Mouse (Mus musculus) kidney, postnatal 25 days (tissue): ENCODE results near the gene Tert.

Experiments used
- DNase-seq, 2 experiments: peaks; one replicate each; pipeline ENCODE4 v3.0.0; 2021; ENCODE audit warnings: mixed read lengths in 2 of 2

The Tert gene

DNA sequence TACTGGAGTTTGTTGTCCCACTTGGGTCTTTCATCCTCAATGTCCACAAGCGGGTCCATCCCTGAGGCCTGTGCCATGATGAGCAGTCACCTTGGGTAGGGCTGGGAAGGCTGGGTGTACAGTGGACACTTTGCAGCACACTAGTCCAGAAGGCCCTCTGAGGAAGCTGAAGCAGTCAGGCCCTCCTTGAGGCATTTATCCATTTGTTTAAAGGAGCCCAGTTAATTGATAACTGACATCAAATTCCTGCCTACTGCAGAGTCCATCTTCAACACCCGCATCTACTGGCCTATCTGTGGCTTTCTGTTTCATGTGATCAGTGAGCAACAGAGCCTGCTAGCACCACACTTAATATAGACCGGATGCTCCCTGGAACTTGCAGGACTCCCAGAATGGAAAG is 51.1 kb downstream of the Tert start, which contains the start of gene Slc6a18:
TSS of gene Slc6a18 (minus strand) at position 171 of the 400 bp plus-strand sequence.
- DNase-seq = peak; percentile 54 to 68

DNA sequence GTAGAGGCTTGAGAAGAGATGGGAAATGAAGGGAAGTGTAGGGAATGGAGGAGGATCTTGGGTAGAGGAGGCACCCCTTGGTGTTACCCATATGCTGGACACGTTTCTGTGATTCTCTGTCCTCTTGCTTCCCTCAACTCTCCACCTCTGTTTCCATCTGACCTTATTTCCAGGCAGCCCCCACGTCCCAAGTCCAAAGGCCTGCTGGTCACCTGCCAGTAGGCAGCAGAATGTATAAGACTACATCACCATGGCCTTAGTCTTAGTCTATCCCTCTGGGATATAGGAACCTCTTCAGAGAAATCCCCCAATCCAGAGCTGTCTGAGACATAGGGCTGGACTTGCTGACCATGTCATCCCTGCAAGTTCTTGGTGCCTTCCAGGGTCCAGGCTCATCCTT is 52.6 kb downstream of the Tert start:
- peak; percentile 64 to 83 for DNase-seq

DNA sequence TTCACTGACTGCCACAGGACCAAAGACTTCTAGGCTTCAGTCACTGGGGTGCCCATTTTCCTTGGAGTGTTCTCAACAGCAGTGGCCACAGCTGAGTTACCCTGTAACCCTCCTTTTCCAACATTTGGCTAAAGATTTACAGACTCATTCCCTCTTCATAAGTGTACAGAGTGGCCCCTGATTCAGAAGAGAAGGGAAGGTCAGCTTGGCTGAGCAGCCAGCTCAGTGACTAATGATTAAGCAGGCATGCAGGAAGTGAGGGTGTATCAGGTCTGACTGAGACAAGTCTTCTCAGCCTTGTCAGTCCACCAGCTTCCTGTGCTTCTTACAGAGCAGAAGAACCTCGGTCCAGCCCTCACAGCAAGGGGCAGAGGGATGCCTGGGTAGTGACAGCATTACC is 53.7 kb downstream of the Tert start:
- peak; percentile 68 to 89 for DNase-seq

DNA sequence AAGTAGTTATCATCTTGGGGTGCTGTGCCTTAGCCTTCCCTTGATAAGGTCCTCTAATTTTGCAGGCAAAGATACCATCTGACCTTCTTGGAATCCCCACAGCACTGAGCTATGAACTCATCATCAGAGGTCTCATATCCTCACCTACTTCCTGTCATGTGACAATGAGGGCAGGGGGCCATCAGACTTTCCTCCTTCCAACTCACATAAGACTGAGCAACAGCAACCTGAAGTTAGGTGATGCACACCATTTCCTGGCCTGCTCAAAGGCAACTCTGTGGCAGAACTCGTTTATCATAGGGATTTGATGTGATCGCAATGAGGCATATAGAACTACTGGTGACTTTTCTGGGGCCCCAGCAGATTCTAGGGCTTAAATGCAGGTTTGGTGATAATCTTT is 55.5 kb downstream of the Tert start:
- peak in 1 of 2 experiments; percentile 30 for DNase-seq

DNA sequence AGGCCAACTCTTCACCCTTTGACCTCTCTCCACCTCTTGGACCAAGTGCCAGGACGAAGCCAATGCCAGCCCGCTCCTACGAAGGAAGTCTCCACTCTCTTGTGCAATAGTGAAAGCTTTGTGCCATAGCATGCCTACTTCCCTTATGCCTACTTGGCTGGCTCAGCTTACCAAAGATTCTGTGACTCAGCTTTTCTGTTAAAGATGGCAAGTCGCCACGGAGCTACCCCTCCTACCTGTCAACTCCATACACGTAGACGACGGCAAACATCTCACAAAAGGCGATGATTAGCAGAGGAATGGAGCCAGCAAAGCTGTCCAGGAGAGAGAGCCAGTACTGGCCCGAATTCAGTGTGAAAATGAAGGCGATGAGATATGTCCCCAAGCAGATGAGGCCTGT is 57.0 kb downstream of the Tert start:
- peak; percentile 36 to 74 for DNase-seq

DNA sequence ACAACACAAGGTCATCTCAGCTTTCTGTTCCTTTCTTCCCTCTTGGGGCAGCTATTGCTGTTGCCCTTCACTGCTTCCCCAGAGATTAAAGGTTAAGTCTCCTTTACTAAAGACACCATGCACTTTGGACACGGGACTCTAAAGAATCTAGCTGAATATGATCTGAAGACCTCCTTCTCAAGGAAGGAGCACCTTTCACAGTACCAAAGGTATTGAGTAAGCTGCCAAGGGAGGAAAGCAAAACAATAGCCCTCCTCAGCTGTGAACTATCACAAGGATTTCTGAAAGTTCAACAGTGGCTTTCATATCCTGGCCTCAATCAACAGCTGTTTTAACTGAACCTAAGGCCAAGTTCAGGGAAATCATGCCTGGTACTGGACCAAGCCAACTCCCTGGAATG is 57.7 kb downstream of the Tert start:
- DNase-seq = peak in 1 of 2 experiments; percentile 24

DNA sequence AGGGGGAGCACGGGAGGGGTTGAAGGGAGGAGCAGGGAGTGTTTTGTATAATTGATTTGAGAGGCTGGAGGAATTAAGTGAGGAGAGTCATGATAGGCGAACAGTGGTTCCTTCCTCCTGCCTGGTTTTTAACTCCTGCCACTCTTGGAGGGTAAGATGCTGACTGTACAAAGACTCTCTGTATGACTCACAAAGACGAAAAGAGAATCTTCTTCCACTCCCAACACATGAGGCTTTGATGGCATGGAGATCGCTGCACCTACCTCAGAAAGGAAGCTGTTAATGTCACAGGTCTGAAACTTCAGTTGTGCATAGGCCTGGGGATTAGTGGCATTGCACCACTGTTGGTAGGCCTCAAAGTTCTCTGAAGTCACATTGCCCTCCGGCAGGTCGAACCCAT is 58.8 kb downstream of the Tert start:
- peak in 1 of 2 experiments; percentile 5 for DNase-seq

DNA sequence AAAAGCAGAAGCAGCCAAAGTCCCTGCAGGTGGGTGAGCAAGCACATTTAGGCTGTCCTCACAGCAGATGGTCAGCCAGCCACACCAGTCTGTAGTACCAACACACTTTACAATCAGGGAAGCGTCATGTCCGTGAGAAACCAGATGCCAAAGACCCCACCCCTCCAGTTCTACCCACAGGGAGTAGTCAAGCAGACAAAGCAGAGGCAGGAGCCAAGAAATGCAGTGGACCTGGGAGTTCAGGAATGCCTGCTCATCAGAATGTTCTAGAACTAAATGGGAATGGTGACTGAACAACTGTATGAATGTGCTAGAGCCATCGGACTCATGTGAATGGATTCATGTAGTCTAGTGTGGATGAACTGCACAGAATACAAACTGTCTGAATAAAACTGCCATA is 60.9 kb downstream of the Tert start:
- DNase-seq = peak in 1 of 2 experiments; percentile 75

DNA sequence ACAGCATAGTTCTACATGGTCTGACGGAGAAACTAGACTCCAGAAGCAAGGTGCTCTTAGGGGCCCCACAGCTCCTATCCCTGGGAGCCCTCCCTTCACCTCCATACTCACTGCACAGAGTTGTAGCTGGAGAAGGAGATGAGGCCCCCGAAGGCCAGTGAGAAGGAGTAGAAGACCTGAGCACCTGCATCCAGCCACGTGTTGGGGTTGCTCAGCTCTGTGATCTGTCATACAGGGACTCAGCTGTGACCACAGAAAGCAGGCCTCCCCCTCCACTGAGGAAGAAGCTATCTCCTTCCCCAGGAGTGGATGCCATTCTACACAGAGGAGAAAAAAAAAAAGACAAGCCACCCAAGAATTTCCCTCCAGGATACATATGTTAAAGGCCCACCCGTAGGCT is 62.2 kb downstream of the Tert start:
- peak in 1 of 2 experiments; percentile 28 for DNase-seq

DNA sequence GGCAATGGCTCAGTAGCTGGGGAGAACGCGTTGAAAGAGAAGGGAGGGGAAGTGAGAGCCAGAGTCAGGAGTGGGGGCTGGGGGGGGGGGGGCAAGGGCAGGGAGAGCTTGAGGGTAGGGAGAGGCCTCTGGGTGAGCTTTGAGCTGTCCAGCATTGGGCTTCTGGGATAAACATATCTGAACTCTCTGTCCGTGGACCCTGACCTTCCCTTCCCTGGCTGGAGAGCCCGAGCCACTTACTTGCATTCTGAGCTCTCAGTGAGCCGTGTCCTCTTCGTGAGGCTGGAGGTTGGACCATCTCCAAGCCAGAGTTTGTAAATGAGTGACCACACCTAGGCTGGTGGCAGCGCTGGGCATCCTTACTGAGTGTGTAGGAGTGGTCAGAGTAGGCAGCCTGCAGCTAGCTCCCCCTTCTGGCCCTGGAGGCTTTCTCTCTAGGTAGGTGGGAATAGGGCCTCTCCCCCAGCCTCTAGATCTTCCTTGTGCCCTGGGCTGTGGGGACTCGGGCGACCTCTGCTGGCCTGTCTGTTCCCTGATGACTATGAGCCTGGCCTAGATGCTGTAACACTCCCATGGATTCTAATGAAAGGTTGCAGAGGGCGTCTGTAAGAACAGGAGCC is 65.6 kb downstream of the Tert start:
- DNase-seq = peak; percentile 95 to 98

DNA sequence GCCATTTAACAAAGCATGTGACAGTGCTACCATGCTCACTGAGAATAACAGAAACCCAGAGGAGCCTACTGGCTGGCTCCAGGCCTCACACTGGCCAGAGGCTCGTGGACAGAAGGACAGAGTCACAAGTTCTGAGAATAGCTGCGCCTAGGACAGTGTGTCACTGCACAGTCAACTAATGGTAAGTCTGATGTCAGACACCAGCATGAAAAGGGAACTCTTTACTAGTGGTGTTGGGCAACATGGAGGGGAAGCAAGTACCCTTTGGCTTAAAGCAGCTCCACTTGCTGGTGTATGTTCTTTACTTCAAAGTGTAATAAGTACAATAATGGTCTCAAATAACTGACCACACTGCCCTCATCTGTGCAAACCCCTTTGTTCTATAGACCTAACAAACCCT is 66.6 kb downstream of the Tert start:
- no peak for DNase-seq

DNA sequence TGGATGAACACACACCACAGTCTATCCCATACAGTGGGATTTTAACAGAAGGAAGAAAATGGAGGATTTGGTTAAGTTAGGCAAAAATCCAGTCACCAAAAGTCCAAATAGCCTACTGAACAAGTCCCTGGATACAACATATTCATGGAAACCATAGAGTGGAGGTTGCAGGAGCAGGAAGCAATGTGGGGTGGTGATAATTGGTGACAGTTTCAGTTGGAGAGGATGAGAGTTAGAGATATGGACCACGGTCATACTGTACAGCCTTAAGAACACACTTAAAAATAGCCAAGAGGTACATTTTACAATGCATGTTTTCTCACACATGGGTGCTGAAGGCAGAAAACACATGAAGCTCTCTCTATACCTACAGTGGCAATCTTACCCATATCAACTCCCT is 68.3 kb downstream of the Tert start:
- no peak for DNase-seq

DNA sequence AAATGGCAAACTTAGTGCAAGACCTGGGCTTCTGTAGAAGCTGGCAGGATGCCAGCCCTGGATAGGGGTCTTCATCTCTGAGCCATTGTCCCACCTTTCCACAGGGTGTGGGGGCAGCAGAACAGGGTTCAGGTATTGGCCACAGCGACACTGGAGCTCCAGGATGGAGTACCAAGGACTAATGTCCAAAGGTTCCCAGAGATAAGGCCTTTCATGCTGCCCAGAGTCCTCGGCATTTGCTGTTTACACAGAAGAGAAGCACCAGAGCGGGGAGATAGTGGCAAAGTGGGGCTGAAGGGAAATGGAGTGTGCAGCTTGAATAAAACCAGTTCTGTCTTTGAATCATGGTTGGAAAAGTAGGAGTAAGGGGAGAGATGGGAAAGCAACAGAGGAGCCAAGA is 69.8 kb downstream of the Tert start:
- DNase-seq = peak in 1 of 2 experiments; percentile 40
